Mouse (Mus musculus) retina, postnatal 1 day (tissue): Measurements from ENCODE around the gene Fam206a.

Experiments used
- DNase-seq: peaks from one replicate; pipeline ENCODE4 v3.0.0-alpha.2; 2012

Fam206a gene

DNA sequence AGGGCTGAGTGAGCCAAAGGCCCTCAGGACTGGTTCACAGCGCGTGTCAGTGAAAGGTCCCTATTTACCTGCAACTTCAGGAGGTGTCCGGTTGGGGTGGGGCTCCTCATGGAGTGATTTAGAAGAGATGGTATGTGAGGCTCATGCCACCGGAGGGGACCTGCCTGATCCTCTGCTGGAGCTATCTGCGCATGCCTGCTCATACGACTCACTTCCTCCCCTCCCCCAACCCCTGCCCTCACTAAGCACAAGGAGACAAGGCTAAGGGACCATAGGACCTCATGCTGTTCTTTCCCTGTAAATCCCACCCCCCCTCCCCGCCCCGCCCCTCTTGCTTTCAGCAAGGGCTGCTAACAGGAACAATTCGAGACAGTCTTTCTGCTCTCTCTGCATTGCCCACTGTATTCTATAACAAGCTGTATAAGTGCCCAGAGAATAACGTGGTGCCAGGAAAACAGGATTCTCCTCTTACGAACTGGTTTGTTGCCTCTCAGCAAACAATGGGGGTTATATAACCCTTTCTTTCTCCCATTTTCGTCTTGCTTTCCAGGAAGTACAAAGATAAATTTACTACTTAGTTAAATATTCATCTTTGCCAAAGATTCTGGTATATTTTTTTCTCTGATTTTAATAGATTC, 43.9 kb downstream of the Fam206a start:
- no peak for DNase-seq

- no peak for DNase-seq
These were observed 45.3 kb downstream of the Fam206a start for GRCm38 (mm10) chr4:56847400-56847799.

GRCm38 (mm10) chr4:56848044-56848443, 45.9 kb downstream of the Fam206a start:
- no peak for DNase-seq

- peak; percentile 41 for DNase-seq
These were observed 48.6 kb downstream of the Fam206a start for GRCm38 (mm10) chr4:56850724-56851123.

- DNase-seq: no peak
These were observed 53.8 kb downstream of the Fam206a start for GRCm38 (mm10) chr4:56855935-56856334.

DNA sequence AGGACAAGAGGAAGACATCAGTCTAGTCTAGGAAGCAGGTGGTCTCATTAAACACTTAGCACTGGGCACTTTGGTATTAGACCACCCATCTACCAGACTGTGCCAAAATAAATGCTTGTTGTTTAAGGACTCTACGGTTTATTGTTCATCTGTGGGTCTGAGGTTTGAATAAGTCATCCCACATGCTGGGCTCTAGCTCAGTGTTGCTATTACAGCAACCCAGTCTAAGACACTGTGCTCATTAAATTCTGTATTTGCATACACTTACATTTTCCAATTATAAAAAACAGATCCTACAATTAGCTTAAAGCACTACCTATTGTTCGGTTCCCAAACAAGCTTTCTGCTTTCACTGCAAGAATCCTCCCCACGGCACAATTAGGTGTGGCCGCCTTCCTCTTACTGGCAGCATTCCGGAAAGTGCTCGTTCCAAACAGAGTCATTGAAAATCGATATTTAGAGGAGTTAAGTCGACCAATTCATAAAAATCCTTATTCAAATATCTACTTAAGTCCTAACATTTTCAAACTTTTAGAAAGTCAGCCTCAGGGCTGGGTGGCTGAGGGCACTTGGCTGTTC, 54.3 kb downstream of the Fam206a start:
- DNase-seq: peak; percentile 75

DNA sequence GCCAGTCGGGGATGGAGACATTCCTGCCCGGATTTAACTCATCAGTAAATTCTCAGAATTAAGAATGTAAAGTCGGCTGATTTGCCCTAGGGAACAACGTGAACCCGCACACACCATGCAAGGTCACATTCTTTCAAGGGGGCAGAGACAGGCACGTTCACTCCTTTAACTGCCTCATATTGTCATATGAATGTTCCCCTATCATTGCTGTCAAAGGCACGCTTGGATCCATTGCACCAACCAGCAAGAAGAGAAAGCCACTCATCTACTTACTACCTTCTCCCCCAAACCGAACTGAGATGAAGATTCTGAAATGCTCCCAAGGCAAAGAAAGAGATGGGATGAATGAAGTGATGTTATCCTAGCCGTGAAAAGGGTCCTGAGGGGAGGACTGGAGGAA, 56.6 kb downstream of the Fam206a start:
- DNase-seq: no peak
